Mouse (Mus musculus) limb, embryonic 10.5 days (tissue): ENCODE measurements at regions not wholly inside any gene's neighbourhood (a gene's known extent, or its start where the extent isn't known, plus 50 kb on each side); places are given as distances from the start of the nearest gene placed in this dataset.
A peak's percentile ranks its signal among the peaks of the same experiment; 100 is the strongest.

Experiments
- DNase-seq: peaks from one replicate; pipeline ENCODE4 v3.0.0-alpha.2; 2017; ENCODE audit warnings: low spot score
- H3K27ac ChIP-seq: fragments of 300-500 bp; sonication (generic); 2 replicates; pipeline ENCODE4 v1.5.1; 2016; ENCODE audit warnings: mild to moderate bottlenecking
- H3K27me3 ChIP-seq: fragments of 300-500 bp; sonication (generic); 2 replicates; pipeline ENCODE4 v1.6.1; 2016; ENCODE audit warnings: low read depth, mild to moderate bottlenecking; ENCODE audit not compliant: poor library complexity, severe bottlenecking
- H3K36me3 ChIP-seq: fragments of 300-500 bp; sonication (generic); 2 replicates; pipeline ENCODE4 v1.6.1; 2016; ENCODE audit warnings: mild to moderate bottlenecking, moderate library complexity
- H3K4me1 ChIP-seq: fragments of 300-500 bp; sonication (generic); 2 replicates; pipeline ENCODE4 v1.6.1; 2016
- H3K4me3 ChIP-seq: fragments of 300-500 bp; sonication (generic); 2 replicates; pipeline ENCODE4 v1.5.1; 2016; ENCODE audit warnings: mild to moderate bottlenecking, moderate library complexity
- H3K9me3 ChIP-seq: fragments of 300-500 bp; sonication (generic); replicated peaks from 2 replicates; pipeline ENCODE4 v1.6.1; 2016; ENCODE audit warnings: mild to moderate bottlenecking
- WGBS: fragments of 180-500 bp; shearing (Covaris S2); methylation state at CpG from one replicate; pipeline ENCODE4 v1.1.7; 2016; 5-methylcytosine and 5-hydroxymethylcytosine counted together

GRCm38 (mm10) chr1:167905424-167905823 is 216.4 kb downstream of the Lmx1a start:
- no peak overlapping the region for H3K4me3 ChIP-seq
- no peaks in the 10 kb centered on the region for H3K36me3 ChIP-seq
- H3K9me3 ChIP-seq: no peaks in the 10 kb centered on the region
- H3K4me1 ChIP-seq: no peaks in the 10 kb centered on the region
- DNase-seq: no peak
- 90% methylated on average over 3 of the region's 3 CpGs for WGBS
- no peak overlapping the region for H3K27ac ChIP-seq
- no peaks in the 10 kb centered on the region for H3K27me3 ChIP-seq

DNA sequence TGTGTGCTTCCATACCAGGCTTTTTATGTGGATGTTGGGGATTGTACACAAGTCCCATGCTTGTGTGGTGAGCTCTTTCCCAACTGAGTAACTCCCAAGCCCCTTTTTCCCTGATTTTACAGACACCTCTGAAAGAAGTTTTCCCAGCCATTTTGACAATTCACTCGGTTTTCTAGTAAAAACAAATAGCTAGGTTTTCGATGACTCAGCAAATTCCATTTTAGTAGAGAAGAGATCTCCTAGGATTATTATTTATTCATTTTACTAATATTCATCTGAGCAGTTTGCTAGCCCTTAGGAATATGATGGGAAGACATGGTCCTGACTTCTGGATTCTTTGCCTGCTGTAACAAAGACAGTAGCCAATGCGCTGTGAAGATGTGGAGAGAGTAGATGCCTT is 223.0 kb downstream of the Lmx1a start:
- H3K4me3 ChIP-seq: no peak overlapping the region
- no peaks in the 10 kb centered on the region for H3K4me1 ChIP-seq
- DNase-seq: no peak
- no peaks in the 10 kb centered on the region for H3K9me3 ChIP-seq
- H3K27me3 ChIP-seq: peaks cover 6% of the 10 kb centered on the region; the same call in 1 of the 2 replicates
- no peaks in the 10 kb centered on the region for H3K36me3 ChIP-seq
- no peak overlapping the region for H3K27ac ChIP-seq
- WGBS: 79% methylated on average over 3 of the region's 3 CpGs

GRCm38 (mm10) chr1:167914982-167915561 is 226.0 kb downstream of the Lmx1a start:
- Histone ChIP-seq H3K9me3 (no peaks in the 10 kb centered on the region), H3K4me1 (no peaks in the 10 kb centered on the region), H3K27ac (no peak overlapping the region), H3K27me3 (peaks cover 6% of the 10 kb centered on the region; the same call in 1 of the 2 replicates), H3K4me3 (no peak overlapping the region), H3K36me3 (no peaks in the 10 kb centered on the region)
- 36% methylated on average over 7 of the region's 7 CpGs for WGBS
- DNase-seq: peak; percentile 85

DNA sequence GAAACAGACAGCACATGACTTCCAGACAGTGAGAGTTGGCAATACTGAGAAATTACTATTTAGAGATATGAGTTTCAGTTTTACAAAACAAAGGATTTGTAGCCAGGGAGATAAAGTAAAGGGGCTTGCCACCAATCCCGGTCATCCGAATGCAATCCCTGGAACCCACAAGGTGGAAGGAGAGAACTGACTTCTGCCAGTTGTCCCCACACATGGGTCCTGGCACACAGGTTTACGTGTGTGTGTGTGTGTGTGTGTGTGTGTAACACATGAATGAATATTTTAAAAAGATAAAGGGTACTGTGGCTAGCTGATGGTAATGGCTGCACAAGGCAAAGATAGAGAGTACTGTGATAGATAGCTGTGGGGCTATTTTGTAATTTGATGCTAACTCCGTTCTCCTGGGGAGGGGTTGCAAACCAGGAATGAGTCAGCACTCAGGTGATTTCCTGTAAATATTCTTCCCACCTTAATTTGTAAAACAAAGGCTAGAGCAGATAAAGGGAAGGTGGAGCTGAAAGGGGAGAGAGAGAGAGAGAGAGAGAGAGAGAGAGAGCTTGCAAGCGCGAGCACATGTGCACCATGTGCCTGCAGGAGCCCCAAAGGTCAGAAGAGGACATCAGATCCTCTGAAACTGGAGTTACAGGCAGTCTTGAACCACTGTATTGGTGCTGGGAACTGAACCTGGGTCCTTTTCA is 226.7 kb downstream of the Lmx1a start:
- WGBS: 58% methylated on average over 6 of the region's 6 CpGs
- Histone ChIP-seq H3K4me1 (no peaks in the 10 kb centered on the region), H3K9me3 (no peaks in the 10 kb centered on the region), H3K36me3 (no peaks in the 10 kb centered on the region), H3K4me3 (no peak overlapping the region), H3K27me3 (peaks cover 6% of the 10 kb centered on the region; the same call in 1 of the 2 replicates), H3K27ac (no peak overlapping the region)
- no peak for DNase-seq

- Histone ChIP-seq H3K36me3 (no peaks in the 10 kb centered on the region), H3K27ac (no peak overlapping the region), H3K9me3 (no peaks in the 10 kb centered on the region), H3K27me3 (peaks cover 27% of the 10 kb centered on the region), H3K4me1 (peaks cover 8% of the 10 kb centered on the region), H3K4me3 (no peak overlapping the region)
- DNase-seq: no peak
- 85% methylated on average over 7 of the region's 7 CpGs for WGBS
These were observed 233.9 kb downstream of the Lmx1a start for GRCm38 (mm10) chr1:167922917-167923316.

DNA sequence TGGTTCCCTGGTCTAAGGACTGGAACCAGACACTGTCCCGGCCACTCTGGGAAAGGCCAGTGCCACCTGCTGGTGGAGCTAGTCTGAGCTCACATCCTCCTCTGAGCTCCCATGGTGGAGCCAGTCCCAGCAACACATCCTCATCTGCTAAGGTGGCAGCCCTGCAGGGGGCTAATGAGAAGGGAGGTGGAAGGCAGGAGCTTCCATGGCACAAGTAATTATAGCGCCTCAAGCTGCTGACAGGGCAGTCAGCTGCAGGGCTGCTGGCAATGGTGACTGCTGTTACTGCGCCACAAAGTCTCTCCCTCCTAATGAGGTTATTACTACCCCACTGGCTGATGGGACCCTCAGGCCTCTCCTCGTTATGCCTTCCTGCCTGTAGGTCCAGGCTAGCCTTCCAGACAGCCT is 239.0 kb downstream of the Lmx1a start:
- peak; percentile 60 for DNase-seq
- whole genome bisulfite sequencing: 18% methylated on average over 4 of the region's 4 CpGs
- Histone ChIP-seq H3K4me3 (no peak overlapping the region), H3K36me3 (no peaks in the 10 kb centered on the region), H3K27me3 (peaks cover 54% of the 10 kb centered on the region), H3K4me1 (peaks cover 33% of the 10 kb centered on the region), H3K9me3 (no peaks in the 10 kb centered on the region), H3K27ac (0 out of 2 replicates have a peak overlapping the region, but pooled peaks have one; percentile 16)

GRCm38 (mm10) chr1:167929729-167930341 is 240.8 kb downstream of the Lmx1a start:
- Histone ChIP-seq H3K4me3 (peak overlapping the region; percentile 51), H3K27me3 (peaks cover 50% of the 10 kb centered on the region), H3K4me1 (peaks cover 33% of the 10 kb centered on the region), H3K9me3 (no peaks in the 10 kb centered on the region), H3K27ac (0 out of 2 replicates have a peak overlapping the region, but pooled peaks have one; percentile 14), H3K36me3 (no peaks in the 10 kb centered on the region)
- under 1% methylated on average over 28 of the region's 28 CpGs for WGBS
- peak; percentile 78 for DNase-seq

GRCm38 (mm10) chr1:167932088-167932487 is 243.1 kb downstream of the Lmx1a start:
- Histone ChIP-seq H3K4me1 (peaks cover 33% of the 10 kb centered on the region), H3K27me3 (peaks cover 39% of the 10 kb centered on the region), H3K4me3 (no peak overlapping the region), H3K27ac (no peak overlapping the region), H3K36me3 (no peaks in the 10 kb centered on the region), H3K9me3 (no peaks in the 10 kb centered on the region)
- WGBS: 40% methylated on average over 2 of the region's 2 CpGs
- DNase-seq: no peak

GRCm38 (mm10) chr1:167936726-167937125 is 247.7 kb downstream of the Lmx1a start:
- no peak overlapping the region for H3K27ac ChIP-seq
- H3K36me3 ChIP-seq: no peaks in the 10 kb centered on the region
- 85% methylated on average over 4 of the region's 4 CpGs for WGBS
- no peak for DNase-seq
- no peaks in the 10 kb centered on the region for H3K9me3 ChIP-seq
- no peaks in the 10 kb centered on the region for H3K27me3 ChIP-seq
- H3K4me3 ChIP-seq: no peak overlapping the region
- no peaks in the 10 kb centered on the region for H3K4me1 ChIP-seq

GRCm38 (mm10) chr1:167938176-167938575 is 249.1 kb downstream of the Lmx1a start:
- Histone ChIP-seq H3K36me3 (no peaks in the 10 kb centered on the region), H3K27me3 (no peaks in the 10 kb centered on the region), H3K27ac (no peak overlapping the region), H3K9me3 (no peaks in the 10 kb centered on the region), H3K4me3 (no peak overlapping the region), H3K4me1 (no peaks in the 10 kb centered on the region)
- 71% methylated on average over 2 of the region's 2 CpGs for WGBS
- no peak for DNase-seq

GRCm38 (mm10) chr1:167942037-167942470 is 253.0 kb downstream of the Lmx1a start:
- Histone ChIP-seq H3K27me3 (no peaks in the 10 kb centered on the region), H3K27ac (no peak overlapping the region), H3K4me1 (no peaks in the 10 kb centered on the region), H3K4me3 (no peak overlapping the region), H3K9me3 (no peaks in the 10 kb centered on the region), H3K36me3 (no peaks in the 10 kb centered on the region)
- no peak for DNase-seq
- WGBS: 49% methylated on average over 8 of the region's 8 CpGs

GRCm38 (mm10) chr1:167943121-167943520 is 254.1 kb downstream of the Lmx1a start:
- H3K27me3 ChIP-seq: no peaks in the 10 kb centered on the region
- 85% methylated on average over 8 of the region's 8 CpGs for WGBS
- H3K27ac ChIP-seq: no peak overlapping the region
- no peaks in the 10 kb centered on the region for H3K4me1 ChIP-seq
- no peak overlapping the region for H3K4me3 ChIP-seq
- DNase-seq: no peak
- no peaks in the 10 kb centered on the region for H3K9me3 ChIP-seq
- H3K36me3 ChIP-seq: no peaks in the 10 kb centered on the region

DNA sequence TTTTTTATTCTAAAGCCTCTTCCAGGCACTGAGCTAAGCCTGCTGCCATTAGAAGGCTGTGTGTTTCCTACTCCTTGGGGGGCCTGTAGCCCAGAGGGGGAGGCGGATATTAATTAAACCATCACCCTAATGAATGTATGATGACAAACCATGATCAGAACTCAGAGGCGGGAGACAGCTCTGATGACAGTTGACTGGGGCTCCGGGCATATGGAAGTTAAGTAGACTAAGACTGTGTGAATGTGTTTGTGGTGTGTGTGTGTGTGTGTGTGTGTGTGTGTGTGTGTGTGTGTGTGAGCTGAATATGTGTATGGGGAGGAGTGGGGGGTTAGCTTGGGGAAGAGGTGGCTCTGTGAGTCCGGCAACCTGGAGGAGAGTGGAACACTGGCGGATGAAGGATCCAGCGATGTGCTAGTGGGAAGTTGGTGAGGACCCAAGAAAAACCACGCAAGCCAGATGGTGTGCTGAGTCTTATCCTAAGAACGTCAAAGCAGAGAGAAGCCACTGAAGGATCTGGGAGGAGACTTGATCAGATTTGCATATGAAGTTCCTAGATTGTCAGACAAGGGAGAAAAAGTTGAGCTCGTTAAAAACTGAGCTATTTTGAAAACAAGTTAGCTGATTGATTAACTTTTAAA is 256.7 kb downstream of the Lmx1a start:
- H3K27ac ChIP-seq: no peak overlapping the region
- 80% methylated on average over 9 of the region's 9 CpGs for WGBS
- H3K4me3 ChIP-seq: no peak overlapping the region
- H3K27me3 ChIP-seq: no peaks in the 10 kb centered on the region
- H3K4me1 ChIP-seq: no peaks in the 10 kb centered on the region
- DNase-seq: no peak
- no peaks in the 10 kb centered on the region for H3K9me3 ChIP-seq
- H3K36me3 ChIP-seq: no peaks in the 10 kb centered on the region
